Mouse (Mus musculus): ENCODE results near the gene Lrrc29. TPM values are rescaled to one million over a fixed set of nuclear protein-coding genes. Genes with fewer than 3 reads are reported as not detected.

The Lrrc29 gene
- 1.5 and 1.9 TPM in 2 replicates for polyA plus RNA-seq (2011; ENCODE audit: insufficient read depth, insufficient read length, low read depth, missing spikeins)

- Histone ChIP-seq H3K9me3 (replicated peaks; ENCODE audit: control insufficient read depth, insufficient read depth, low read length, poor library complexity, severe bottlenecking) (no peaks in the 10 kb centered on the region), H3K36me3 (ENCODE audit: control insufficient read depth, insufficient read depth, low read length, poor library complexity, severe bottlenecking) (peaks cover 27% of the 10 kb centered on the region), H3K4me1 (ENCODE audit: control insufficient read depth, insufficient read depth, low read length) (peaks cover 3% of the 10 kb centered on the region), H3K4me3 (ENCODE audit: low read depth, low read length) (peak within 1 kb of the TSS; percentile 75), H3K27me3 (ENCODE audit: control insufficient read depth, insufficient read depth, low read length, poor library complexity, severe bottlenecking) (no peaks in the 10 kb centered on the region), H3K9ac (ENCODE audit: low read depth, poor library complexity, severe bottlenecking) (peak within 1 kb of the TSS; percentile 71), H3K27ac (ENCODE audit: insufficient read depth, low read length) (peak within 1 kb of the TSS; percentile 22)
- no peak; the same call in 1 of the 2 replicates for TF ChIP-seq EP300 (IDR thresholded peaks at IDR 0.05; ENCODE audit: insufficient read depth, low read depth, low read length)
- peak; percentile 74 for TF ChIP-seq POLR2A (IDR thresholded peaks at IDR 0.05; ENCODE audit: insufficient read depth, low read length)
- peak; percentile 59 for TF ChIP-seq CTCF (IDR thresholded peaks at IDR 0.05; ENCODE audit: low read depth, low read length)
These were observed at the start of gene Lrrc29, which contains the start of gene Tmem208 for GRCm38 (mm10) chr8:105326141-105326672. Gene Lrrc29 (minus strand): TSS chr8:105326278. Gene Tmem208 (plus strand): TSS chr8:105326354.

DNA sequence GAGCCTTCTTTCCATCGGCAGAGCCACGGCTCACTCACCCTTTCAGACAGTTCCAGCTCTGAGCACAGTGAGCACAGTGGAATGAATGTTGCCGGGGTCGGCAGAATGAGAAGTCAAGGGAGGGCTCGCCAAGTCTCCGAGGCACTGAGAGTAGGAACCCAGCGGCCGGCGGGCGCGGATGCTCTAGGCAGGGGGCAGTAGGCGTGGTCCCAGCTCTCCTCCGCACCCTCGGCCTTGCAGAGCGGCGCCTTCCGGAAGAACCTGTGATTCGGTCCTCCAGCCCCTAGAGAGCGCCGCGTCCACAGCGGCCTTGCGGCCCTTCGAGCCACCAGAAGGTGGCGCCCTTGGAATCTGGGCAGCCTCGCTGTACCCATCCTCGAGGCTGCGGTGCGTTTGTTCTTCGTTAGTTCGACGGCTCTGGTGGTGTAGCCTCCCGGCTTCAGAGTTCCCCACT lies 48.5 kb upstream of the Lrrc29 start:
- Histone ChIP-seq H3K9me3 (replicated peaks; ENCODE audit: control insufficient read depth, insufficient read depth, low read length, poor library complexity, severe bottlenecking) (no peaks in the 10 kb centered on the region), H3K9ac (ENCODE audit: low read depth, poor library complexity, severe bottlenecking) (no peak overlapping the region), H3K4me1 (ENCODE audit: control insufficient read depth, insufficient read depth, low read length) (peaks cover 4% of the 10 kb centered on the region), H3K27ac (ENCODE audit: insufficient read depth, low read length) (no peak overlapping the region), H3K27me3 (ENCODE audit: control insufficient read depth, insufficient read depth, low read length, poor library complexity, severe bottlenecking) (no peaks in the 10 kb centered on the region), H3K4me3 (ENCODE audit: low read depth, low read length) (peak overlapping the region; percentile 48), H3K36me3 (ENCODE audit: control insufficient read depth, insufficient read depth, low read length, poor library complexity, severe bottlenecking) (no peaks in the 10 kb centered on the region)
- no peak for TF ChIP-seq POLR2A (IDR thresholded peaks at IDR 0.05; ENCODE audit: insufficient read depth, low read length)
- TF ChIP-seq EP300 (IDR thresholded peaks at IDR 0.05; ENCODE audit: insufficient read depth, low read depth, low read length) = 0 out of 2 replicates have a peak, but pooled peaks have one; percentile 15
- TF ChIP-seq CTCF (IDR thresholded peaks at IDR 0.05; ENCODE audit: low read depth, low read length) = peak; percentile 99

GRCm38 (mm10) chr8:105373032-105373431 lies 47.0 kb upstream of the Lrrc29 start, which contains the start of gene Plekhg4:
Gene Plekhg4 (plus strand): TSS chr8:105373274.
- TF ChIP-seq EP300 (IDR thresholded peaks at IDR 0.05; ENCODE audit: insufficient read depth, low read depth, low read length) (no peak), POLR2A (IDR thresholded peaks at IDR 0.05; ENCODE audit: insufficient read depth, low read length) (no peak), CTCF (IDR thresholded peaks at IDR 0.05; ENCODE audit: low read depth, low read length) (no peak)
- Histone ChIP-seq H3K27ac (ENCODE audit: insufficient read depth, low read length) (no peak within 1 kb of the TSS), H3K9me3 (replicated peaks; ENCODE audit: control insufficient read depth, insufficient read depth, low read length, poor library complexity, severe bottlenecking) (no peaks in the 10 kb centered on the region), H3K36me3 (ENCODE audit: control insufficient read depth, insufficient read depth, low read length, poor library complexity, severe bottlenecking) (no peaks in the 10 kb centered on the region), H3K9ac (ENCODE audit: low read depth, poor library complexity, severe bottlenecking) (no peak within 1 kb of the TSS), H3K4me1 (ENCODE audit: control insufficient read depth, insufficient read depth, low read length) (peaks cover 4% of the 10 kb centered on the region), H3K27me3 (ENCODE audit: control insufficient read depth, insufficient read depth, low read length, poor library complexity, severe bottlenecking) (no peaks in the 10 kb centered on the region), H3K4me3 (ENCODE audit: low read depth, low read length) (peak within 1 kb of the TSS; percentile 48; the same call in 1 of the 2 replicates)

DNA sequence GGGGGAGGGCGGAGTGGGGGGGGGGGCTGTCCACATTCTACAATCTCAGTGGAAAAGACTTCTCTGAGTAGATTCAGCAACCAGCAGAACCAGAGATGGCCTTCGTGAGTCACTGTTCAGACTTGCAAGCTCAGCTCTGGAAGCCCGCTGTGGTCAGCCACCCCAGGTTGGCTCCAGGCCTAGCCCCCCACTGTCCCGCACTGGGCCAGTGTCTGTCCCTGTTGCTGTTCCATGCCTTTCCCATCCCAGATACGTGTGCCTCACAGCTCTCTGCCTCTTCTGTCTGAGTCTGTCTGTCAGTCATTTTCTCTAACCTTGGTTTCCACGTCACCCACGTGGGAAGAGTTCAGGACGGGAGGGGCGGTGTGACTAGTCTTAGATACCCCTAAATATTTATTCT lies 46.4 kb upstream of the Lrrc29 start:
- TF ChIP-seq CTCF (IDR thresholded peaks at IDR 0.05; ENCODE audit: low read depth, low read length) (no peak), EP300 (IDR thresholded peaks at IDR 0.05; ENCODE audit: insufficient read depth, low read depth, low read length) (no peak), POLR2A (IDR thresholded peaks at IDR 0.05; ENCODE audit: insufficient read depth, low read length) (no peak)
- Histone ChIP-seq H3K27me3 (ENCODE audit: control insufficient read depth, insufficient read depth, low read length, poor library complexity, severe bottlenecking) (no peaks in the 10 kb centered on the region), H3K36me3 (ENCODE audit: control insufficient read depth, insufficient read depth, low read length, poor library complexity, severe bottlenecking) (no peaks in the 10 kb centered on the region), H3K4me3 (ENCODE audit: low read depth, low read length) (no peak overlapping the region), H3K27ac (ENCODE audit: insufficient read depth, low read length) (no peak overlapping the region), H3K9me3 (replicated peaks; ENCODE audit: control insufficient read depth, insufficient read depth, low read length, poor library complexity, severe bottlenecking) (no peaks in the 10 kb centered on the region), H3K9ac (ENCODE audit: low read depth, poor library complexity, severe bottlenecking) (no peak overlapping the region), H3K4me1 (ENCODE audit: control insufficient read depth, insufficient read depth, low read length) (peaks cover 4% of the 10 kb centered on the region)

DNA sequence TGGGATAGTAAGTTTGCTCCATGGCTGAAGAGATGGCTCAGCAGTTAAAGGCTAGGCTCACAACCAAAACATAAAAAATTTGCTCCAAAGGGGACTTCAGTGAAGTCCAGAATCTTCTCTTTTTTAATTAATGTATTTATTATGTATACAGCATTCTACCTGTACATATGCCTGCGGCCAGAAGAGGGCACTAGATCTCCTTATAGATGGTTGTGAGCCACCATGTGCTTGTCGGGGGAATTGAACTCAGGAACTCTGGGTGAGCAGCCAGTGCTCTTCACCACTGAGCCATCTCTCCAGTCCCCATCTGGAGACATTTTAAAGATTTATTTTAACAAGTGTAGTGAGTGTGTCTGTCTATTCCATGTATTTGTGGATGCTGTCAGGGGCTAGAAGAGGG lies 41.0 kb upstream of the Lrrc29 start:
- H3K36me3 ChIP-seq (ENCODE audit: control insufficient read depth, insufficient read depth, low read length, poor library complexity, severe bottlenecking) = 0 out of 2 replicates have a peak, but pooled peaks cover 2% of the 10 kb centered on the region
- no peaks in the 10 kb centered on the region for H3K9me3 ChIP-seq (replicated peaks; ENCODE audit: control insufficient read depth, insufficient read depth, low read length, poor library complexity, severe bottlenecking)
- no peak overlapping the region for H3K9ac ChIP-seq (ENCODE audit: low read depth, poor library complexity, severe bottlenecking)
- H3K4me3 ChIP-seq (ENCODE audit: low read depth, low read length) = no peak overlapping the region
- H3K27me3 ChIP-seq (ENCODE audit: control insufficient read depth, insufficient read depth, low read length, poor library complexity, severe bottlenecking) = no peaks in the 10 kb centered on the region
- H3K27ac ChIP-seq (ENCODE audit: insufficient read depth, low read length) = no peak overlapping the region
- TF ChIP-seq EP300 (IDR thresholded peaks at IDR 0.05; ENCODE audit: insufficient read depth, low read depth, low read length) (no peak), CTCF (IDR thresholded peaks at IDR 0.05; ENCODE audit: low read depth, low read length) (peak; percentile 37), POLR2A (IDR thresholded peaks at IDR 0.05; ENCODE audit: insufficient read depth, low read length) (no peak)
- no peaks in the 10 kb centered on the region for H3K4me1 ChIP-seq (ENCODE audit: control insufficient read depth, insufficient read depth, low read length)

Data from ES-Bruce4 (cell line).